Mouse (Mus musculus) B cell, adult 62 days (primary cell): ENCODE results near the gene Gpr160. TPM values are rescaled to one million over a fixed set of nuclear protein-coding genes. Genes with fewer than 3 reads are reported as not detected.

ENCODE experiments used
- total RNA-seq: library from RNA; stranded (reverse); gene quantifications from 4 replicates; pipeline ENCODE4 v1.2.4, GENCODE M21; 2023

Gpr160 gene
- 0.63 TPM in 1 of 4 replicates, not detected in the others for total RNA-seq

GRCm38 (mm10) chr3:30855604-30856458, at the start of gene Gpr160:
Gene Gpr160 (plus strand): TSS chr3:30855950.

Other genes starting within 250 kb of the Gpr160 start
- not detected in 4 replicates for gene Lrriq4, start 211.4 kb upstream of the Gpr160 start, total RNA-seq
- gene Lrrc34, start 208.1 kb upstream of the Gpr160 start, total RNA-seq, result not detected in 4 replicates
- not detected in 4 replicates for gene Lrrc31, start 156.1 kb upstream of the Gpr160 start, total RNA-seq
- gene Samd7, start 109.7 kb upstream of the Gpr160 start, total RNA-seq, result not detected in 4 replicates
- gene Sec62, start 63.1 kb upstream of the Gpr160 start, total RNA-seq, result 65.8 to 85.1 TPM (median 72.6 TPM) in 4 replicates
- gene Phc3, start 113.5 kb downstream of the Gpr160 start, total RNA-seq, result 57.8 to 60.8 TPM (median 60.4 TPM) in 4 replicates
- 17.6 to 27.7 TPM (median 22.5 TPM) in 4 replicates for gene Prkci, start 139.8 kb downstream of the Gpr160 start, total RNA-seq
- 76.7 to 90.2 TPM (median 86.1 TPM) in 4 replicates for gene Skil, start 239.1 kb downstream of the Gpr160 start, total RNA-seq